Mouse (Mus musculus) layer of hippocampus, postnatal 10 days (tissue): ENCODE results near the gene Fgfr2. TPM values are rescaled to one million over a fixed set of nuclear protein-coding genes. Genes with fewer than 3 reads are reported as not detected.

ENCODE experiments used
- DNase-seq, 2 experiments: peaks; one replicate each; pipeline ENCODE4 v3.0.0; 2021; ENCODE audit warnings: low spot score in 2 of 2
- total RNA-seq, 2 experiments: library from RNA; stranded (reverse); gene quantifications; 2 replicates each; pipeline ENCODE4 v1.2.3; 2021

Gene Fgfr2
- total RNA-seq, 2 experiments from 2014 or later = 35.6 to 48.3 TPM

DNA sequence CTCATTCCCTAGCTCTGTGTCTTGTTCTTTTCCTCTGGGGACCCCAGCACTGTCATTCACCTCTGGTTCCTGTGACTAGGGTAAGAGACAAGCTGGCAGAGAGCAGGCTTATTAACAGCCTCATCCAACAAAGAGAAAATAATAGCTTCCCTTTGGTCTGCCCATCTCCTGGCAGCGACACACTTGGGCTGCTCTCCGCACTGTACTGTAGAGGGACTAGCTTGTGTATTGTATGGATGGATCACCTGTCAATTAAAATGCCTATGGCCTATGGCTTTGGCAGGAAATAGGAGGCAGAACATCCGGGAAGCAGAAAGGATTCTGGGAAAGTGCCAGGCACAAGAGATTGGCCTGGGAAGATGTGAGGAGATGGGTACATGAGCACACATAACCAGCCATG, 960.9 kb downstream of the Fgfr2 start:
- DNase-seq = no peak

DNA sequence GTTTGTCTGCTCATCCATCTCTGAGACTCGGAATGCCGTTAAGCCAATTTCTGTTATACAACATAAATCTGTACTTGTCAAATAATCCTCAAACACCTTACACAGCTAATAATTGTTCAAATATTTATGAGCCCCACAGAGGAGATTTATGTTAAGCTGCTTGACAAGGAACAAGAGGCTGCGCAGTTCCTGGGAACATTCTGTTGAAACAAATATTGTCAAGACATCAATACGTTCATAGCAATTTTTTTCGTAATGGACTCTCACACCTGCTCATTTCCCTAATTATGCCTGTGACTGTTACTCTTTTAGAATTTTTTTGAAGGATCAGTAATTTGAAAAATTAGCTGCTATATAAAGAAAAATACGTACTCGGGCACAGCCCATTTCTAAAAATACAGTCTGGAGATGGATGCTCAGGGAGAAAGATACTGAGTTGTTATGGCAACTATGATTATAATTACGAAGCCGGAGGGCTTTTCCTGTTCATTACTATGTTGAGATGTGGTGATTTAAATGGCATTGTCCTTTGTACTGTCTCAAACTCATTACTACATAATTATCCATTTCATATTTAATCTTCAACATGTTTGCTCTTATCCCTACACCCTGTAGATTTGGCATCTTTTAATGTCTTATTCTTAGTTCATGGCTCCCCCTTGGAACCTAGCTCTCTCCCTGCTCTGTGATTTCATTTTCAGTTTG, 964.7 kb downstream of the Fgfr2 start:
- no peak for DNase-seq

DNA sequence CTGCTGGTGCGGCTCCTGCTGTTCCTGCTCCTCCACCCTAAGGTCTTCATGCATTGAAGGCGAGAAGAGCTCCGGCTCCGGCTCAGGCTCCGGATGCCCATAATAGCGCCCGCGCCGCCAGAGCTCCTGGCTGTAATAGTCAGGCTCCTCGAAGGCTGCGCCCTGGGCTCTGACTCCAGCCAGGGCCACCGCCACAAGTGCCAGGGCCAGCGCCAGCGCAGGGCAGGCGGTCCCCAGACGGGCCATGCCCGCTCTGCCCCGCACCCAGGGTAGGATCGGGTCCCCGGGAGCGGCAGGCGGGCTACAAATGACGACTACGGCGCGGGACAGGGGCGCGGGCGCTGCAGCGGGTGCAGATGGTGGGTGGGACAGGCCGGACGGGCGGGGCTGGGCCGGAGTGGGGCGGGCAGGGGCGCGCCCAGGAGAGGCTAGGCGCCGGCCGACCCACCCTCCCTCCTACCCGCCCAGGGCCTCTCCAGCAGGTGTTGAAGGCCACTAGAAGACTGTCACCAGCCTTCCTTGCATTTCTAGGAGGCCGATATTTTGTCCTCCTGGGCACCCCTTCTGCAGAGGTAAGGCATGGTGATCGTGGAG, 968.7 kb downstream of the Fgfr2 start, which contains the start of gene Cpxm2:
Gene Cpxm2, minus strand, starts transcription at position 372 of the 594 bp plus-strand sequence.
- DNase-seq = peak in 1 of 2 experiments; percentile 30

DNA sequence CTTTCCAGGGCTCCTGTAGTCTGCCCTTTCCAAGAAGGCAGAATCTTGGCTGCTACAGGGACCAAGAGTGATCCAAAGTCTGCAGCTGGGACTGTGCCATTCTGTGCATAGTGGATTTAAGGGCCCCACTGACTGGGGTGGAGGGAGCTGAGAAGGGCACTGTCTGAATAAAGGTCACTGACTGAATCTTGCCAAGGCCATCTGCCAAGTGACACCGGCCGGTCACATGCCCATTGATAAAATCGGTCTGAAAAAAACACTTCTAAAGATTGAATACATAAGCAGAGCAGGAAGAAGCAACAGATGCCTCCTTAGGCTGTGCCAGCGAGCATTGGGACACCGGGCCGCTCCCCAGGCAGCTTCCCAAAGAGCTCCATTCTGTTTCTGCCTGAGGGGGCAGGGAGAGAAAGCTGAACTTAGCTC, 969.4 kb downstream of the Fgfr2 start:
- DNase-seq = peak; percentile 34 to 59

DNA sequence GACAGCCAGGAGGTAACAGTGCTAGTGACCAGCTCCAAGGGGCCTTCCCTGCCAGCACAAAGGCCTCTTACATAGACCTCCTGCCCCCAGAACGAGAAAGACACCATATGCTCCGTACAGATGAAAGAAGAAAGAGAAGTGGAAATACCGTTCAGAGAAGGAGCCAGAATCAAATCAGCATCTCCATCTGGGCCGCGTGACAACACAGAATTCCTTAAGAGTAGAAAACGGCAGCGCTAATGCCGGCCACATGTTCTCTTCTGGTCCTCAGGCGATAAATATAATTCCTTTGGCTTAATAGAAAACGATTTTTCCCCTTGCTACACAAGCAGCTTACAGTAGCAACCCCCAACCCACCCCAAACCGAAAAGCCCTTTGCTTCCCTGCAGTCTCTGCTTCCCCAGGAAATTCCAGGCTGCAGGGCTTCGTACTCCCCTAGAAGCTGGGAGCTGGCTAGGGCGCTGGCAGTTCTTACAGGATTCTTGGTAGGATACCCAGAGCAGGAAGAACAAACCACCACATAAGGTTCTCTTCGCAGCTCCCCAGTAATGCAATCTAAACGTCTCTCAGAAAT, 977.8 kb downstream of the Fgfr2 start:
- no peak for DNase-seq

DNA sequence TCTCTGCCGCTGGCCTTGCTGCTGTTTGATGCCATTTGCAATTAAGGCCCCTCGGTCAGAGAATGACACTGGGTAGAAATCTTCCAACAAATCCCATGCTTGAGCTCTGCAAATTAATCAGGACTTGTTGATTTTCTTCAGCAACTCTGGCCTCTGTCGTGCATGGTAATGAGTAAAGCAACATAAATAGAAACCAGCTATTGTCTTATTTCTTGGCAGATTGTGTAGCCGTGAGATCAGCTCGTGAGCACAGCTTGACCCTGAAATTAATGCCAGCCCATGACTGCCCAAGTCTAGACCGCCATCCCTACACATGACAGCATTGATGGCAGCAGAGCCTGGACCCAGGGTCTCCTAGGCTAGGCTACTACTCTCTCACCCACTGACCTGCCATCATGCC, 994.5 kb downstream of the Fgfr2 start:
- no peak for DNase-seq

DNA sequence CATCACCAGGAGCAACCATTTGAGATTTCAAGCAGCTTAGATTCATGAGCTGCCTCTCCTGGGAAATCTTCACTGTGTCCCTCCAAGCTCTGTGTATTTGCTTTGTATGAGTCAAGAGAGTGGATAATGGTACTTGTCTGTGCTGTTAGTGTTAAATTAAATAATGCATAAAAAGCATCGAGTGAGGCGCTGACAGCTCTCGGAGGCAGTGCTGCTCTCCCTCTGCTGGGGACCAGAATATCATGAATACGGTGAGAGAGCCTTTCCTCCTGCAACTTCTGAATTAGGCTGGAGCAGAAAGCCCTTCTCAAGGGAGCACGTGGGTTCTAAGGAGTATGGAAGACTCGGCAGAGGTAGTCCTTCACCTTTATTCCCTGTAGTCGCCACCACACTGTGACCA, 998.2 kb downstream of the Fgfr2 start:
- no peak for DNase-seq

DNA sequence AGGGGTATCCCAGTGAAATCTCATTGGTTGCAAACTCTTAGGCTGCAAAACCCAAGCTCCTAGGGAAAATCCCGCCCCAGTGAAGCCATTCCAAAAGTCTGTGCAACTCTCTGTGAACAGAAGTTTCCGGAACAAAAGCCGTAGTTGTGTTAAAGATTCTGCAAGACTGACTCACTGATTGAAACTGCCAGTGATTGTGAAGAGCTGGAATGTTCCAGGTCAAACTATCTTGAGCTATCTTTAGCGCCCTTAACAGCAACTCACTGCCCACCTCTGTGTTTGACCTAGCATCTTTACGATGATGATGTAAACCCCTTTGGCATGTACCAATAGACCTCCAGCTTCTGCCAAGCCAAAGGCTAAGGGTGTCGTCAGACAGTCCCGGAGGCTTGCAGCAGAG, 999.9 kb downstream of the Fgfr2 start:
- DNase-seq = no peak

DNA sequence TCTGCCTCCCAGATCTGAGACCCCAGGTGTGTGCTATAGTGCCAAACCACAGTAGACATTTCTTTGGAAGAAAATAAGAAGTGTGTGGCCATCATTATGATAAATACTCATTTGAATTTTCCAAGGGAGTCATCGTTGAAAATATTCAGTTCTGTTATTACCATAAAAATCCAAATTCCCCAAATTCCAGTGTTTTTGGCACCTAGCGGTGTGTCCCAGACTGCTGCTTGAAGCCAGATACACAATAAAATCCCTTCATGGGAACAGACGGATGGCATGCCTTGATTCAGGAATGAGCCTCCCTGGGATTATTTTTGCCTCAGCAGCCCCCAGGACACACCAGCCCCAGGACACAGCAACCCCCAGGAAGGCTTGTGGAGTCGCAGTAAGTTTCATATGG, 1003.3 kb downstream of the Fgfr2 start:
- no peak for DNase-seq

DNA sequence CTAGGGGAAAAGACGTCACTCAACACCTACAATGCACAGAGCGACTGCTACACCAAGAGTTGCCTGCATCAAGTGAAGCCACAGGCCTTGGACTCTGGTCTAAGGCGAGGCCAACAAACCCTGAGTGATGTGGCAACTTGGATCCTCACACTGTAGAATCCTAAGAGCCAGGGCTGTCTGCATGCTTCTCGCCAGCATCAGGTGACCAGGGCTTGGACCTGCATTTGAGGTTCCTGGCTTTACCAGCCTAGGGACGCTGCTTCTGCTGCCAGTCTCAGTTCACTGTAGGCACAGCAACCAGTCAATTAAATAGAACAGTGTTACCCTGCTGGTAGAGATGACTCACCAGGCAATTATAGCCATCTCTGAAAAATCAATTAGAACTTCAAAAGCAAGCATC, 1011.4 kb downstream of the Fgfr2 start:
- DNase-seq = no peak

DNA sequence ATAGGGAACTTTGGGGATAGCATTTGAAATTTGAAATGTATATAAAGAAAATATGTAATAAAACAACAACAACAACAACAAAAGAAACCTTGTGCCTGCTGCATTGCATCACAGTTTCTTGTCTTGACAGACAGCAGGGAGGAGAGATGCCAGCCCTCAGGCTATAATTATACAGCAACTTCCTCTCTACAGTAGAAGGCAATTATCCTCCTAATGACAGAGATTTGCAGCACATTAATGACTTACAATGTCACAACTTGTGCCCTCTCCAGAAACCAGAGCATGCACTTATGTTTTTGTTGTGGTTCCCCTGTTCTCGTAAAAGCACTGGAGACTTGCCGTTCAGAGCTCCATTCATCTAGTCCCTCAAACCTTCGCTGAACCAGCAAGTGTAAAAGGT, 1012.8 kb downstream of the Fgfr2 start:
- no peak for DNase-seq

DNA sequence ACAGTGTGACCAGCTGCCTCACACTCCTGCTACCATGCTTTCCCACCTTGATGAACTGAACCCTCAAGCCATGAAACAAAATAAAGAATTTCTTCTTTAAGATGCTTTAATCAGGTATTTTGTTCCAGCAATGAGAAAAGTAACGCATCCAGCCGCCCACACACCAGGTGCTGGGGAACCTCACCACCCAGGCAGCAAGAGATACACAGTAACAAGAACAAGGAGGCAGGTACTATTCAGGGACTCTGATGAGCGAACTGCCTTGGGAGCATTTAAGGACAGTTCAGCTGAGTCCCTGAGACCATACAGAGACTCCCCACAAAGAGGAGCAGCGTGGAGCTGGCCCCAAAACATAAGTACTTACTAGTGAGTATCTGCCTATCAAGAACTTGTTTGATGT, 1016.3 kb downstream of the Fgfr2 start:
- DNase-seq = no peak

DNA sequence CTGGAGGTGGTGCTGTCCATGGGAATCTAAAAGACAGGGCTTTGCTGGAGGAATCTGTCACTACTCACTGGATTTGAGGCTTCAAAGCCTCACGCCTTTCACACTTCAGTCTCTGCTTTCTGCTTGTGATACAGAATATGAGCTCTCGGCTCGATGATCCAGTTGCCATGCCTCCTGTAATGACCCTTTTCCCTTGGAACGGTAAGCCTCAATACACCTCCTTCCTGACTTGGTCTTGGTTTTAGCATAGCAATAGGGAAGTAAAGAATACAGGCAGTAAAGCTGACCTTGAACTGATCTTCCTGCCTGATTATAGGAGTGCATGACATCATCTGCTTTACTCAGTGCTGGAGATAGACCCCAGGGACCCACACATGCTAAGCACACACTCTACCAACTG, 1017.8 kb downstream of the Fgfr2 start:
- DNase-seq = no peak

DNA sequence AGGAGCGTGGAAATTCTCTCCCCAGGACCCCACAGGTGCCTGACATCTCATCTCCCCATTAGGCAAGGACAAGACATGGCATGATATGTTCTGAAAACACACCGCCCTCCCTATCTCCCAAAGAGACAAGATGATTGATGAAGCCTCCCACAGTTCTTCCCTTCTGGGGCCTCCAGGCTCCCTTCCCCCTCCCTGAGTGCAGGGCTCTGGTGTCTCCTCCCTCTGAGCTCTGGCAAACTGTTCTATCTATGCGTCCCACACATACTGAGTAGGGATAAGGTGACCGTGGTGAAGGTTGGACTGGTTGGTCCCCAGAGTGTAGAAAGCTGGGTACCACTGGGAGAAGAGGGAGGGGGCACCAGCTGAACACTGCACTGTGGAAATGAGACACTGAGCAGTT, 1024.7 kb downstream of the Fgfr2 start:
- DNase-seq = no peak

DNA sequence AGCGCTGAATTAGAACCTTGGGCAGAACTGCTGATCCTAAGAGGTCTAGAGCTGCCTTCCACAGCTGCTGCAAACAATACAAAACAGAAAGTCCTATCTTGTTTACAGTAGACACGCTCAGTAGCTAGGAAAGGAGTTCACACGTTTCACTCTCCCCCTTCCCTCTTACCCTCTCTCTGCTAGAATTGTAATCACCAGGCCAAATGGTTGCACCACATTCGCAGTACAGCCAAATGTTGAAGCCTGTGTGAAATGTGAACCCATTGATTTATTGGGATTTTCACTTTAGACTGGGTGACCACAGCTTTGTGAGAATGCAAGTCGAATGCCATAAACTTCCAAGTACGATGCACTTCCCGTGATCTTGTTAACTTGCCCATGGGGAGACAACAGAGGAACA, 1028.5 kb downstream of the Fgfr2 start:
- no peak for DNase-seq

DNA sequence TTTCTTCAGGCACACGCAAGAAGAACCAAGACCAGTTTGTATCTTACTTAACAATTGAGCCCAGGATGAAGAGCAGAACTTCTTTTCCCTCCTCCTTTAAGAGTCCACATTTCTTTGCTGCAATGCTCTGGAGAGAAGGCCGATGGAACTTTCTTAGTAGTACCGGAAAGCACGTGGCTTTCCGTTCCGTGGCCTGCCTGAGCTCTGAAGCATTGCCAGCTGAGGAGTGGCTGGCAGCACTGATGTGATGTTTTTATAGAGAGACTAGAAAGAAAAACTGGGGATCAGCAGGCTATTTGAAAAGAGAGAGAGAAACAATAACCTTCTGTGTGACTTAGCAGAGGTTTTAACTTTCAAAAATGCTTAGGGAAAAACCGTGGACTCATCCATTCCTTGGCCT, 1031.6 kb downstream of the Fgfr2 start:
- no peak for DNase-seq

DNA sequence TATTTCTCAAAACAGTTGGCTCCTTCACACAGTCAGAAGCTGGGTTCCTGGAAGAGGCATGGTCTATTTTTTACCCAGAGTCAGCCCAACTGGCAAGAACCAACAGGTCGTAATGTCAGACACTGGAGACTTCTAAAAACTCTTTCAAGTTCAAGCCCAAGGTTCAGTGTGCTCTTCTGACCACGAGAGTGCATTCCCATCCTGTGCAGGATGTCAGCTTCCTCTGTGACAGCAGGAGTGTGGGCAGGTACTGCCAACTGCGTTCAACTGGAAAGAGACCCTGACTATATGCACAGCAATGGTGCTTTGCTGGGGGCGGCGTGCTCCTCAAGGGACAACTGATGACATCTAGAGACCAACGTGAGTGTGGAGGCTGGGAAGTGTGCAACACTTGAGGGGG, 1034.5 kb downstream of the Fgfr2 start:
- no peak for DNase-seq

DNA sequence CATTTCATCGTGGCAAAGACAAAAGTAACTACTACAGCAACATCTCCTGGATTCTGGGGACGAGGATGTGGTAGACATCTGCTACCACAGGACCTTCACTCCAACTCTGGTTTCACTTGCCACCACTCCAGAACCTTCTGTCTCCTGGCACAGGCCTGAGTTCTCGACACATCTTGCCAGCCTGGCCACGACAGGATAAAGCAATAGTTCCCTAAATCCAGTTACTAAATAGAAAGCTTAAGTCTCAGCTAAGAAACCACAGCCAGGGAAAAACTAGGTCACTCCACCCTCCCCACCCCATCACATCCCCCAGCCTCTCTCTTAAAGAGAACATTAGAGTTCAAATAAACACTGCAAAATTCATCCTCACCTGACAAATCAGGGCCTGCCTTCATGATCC, 1035.0 kb downstream of the Fgfr2 start:
- no peak for DNase-seq

DNA sequence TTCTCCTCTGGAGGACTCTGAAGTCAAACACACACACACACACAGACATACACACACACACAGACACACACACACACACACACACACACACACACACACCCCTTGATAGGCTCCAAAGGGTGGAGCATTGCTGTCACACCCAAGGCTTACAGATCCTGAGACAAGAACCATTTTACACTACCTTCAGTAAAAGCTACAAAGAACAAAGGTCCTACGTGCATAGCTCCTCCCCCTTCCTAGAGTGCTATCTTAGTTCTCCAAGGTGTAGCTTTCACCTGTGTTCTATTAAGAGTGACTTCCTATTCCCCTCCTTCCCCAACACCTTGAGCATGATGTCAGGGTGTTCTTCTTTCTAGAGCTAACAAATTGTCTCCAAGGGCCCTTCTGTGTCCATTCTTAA, 1047.3 kb downstream of the Fgfr2 start:
- no peak for DNase-seq

DNA sequence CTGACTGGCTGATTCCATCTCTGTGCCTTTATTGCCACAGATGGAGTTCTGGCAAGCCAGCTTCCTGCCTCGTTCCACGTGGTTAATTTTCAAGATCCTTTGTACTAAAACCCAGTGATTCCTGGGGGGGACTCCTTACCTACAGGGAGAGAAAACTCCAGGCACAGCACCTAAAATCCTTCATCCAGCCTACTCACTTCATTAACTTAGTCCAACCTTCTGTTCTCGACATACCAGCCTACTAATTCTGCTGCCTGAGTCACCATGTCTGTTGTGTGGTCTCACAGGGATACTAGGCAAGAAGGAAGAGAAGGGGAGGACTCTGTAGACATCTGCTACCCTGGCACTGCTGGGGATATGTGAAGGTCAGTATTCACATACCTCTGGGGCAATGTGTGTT, 1048.6 kb downstream of the Fgfr2 start:
- no peak for DNase-seq

DNA sequence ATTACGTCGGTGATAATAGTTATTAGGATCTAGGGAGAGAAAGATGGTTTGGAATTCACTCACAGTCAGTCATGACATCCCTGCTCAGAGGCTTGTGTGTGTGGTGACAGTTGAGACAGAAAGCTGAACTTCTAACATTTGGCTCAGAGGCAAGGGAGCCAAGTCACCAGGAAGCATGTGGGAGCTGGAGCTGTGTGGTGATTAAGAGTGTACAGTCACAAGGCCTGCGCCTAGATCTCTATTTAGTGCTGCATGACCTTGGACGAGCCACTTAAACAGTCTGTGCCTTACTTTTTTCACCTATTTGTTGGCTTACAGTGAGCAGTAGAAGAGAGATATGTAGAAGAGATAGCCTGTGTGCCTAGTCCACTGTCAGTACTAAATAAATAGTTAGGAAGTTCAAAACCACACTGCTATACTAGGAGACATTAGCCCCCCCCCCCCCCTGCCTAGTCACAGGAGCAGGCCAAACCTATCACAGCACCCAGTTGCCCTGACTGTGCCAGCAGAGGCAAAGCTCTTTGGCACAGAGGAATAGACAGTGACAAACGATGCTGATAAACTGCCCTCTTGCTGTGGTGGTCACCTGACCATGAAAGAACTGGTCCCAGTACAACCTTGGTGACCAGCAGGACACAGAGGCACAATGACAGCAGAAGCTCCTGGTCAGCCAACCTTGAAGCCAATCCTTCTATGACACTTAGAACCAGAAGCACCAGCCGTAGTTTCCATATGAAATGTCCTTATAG, 1052.1 kb downstream of the Fgfr2 start:
- no peak for DNase-seq

DNA sequence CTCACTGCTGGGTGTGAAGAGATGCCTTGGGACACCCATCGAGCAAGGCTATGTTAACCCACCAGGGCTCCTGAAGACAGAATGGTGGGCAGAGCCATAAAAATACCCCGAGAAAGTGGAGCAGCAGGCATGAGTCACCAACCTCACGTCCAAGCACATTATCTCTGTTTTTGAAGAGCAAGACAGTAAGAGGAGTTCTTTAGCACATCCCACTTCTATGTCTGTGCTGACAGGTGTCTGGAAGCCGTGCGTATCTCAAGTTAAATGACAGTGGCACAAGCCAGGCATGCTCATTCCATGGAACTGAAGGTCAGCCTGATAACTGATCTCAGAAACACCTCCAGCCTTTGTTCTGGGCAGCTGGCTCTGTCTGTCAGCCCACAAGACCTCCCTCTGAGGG, 1055.2 kb downstream of the Fgfr2 start:
- no peak for DNase-seq
